Mouse (Mus musculus) WW6 (cell line): ENCODE data around the gene Ak1.

Experiments used
- DNase-seq: peaks from one replicate; pipeline ENCODE4 v3.0.0-alpha.2; 2013; ENCODE audit warnings: low read depth, low spot score

Ak1 gene

DNA sequence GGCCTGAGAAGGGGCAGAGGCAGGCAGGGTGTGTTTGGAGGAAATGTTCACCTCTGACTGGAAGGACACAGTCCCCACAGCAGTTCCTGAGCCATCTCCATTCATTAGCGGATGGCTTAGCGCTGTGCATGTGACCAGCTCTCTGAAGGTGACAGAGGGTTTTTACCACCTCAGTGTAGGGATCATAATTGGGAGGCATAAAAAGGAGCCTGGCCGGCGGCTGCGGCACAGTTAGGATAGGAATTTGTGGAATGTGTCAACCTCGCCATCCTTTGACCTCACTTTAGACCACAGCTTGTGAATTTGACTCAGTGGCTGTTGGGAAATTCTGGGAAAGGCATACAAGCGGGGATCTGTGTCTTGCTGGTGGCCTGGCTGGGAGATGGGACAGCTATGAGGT is 32.2 kb downstream of the Ak1 start:
- no peak for DNase-seq

DNA sequence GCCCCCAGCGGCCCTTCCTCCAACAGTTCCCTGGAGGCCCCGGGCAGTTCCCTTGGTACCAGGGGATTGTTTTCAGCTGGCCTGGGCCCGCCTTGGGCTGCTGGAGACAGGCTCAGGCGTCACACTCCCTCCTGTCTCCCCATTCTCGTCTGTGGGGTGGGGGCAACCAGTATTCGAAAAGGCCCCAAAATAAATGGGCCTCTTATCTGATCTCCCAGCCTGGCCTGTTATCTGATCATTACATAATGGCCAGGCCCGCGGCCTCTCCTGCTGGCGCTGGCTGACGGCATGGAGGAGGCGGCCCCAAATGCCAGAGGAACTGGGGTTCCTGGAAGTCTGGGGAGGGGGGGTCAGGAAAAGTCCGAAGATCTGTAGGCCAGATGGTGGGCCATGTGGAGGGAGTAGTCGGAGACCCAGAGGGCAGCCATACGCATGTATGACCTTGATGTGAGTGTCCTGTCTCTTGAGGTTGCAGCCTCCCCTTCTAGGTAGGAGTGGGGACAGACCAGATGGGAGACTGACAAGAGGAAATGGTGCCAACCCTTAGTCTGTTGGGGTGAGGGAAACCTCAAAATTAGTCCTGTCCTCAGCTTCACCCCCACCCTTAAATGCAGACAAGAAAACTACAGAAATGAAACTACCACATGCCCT is 33.3 kb downstream of the Ak1 start:
- no peak for DNase-seq

DNA sequence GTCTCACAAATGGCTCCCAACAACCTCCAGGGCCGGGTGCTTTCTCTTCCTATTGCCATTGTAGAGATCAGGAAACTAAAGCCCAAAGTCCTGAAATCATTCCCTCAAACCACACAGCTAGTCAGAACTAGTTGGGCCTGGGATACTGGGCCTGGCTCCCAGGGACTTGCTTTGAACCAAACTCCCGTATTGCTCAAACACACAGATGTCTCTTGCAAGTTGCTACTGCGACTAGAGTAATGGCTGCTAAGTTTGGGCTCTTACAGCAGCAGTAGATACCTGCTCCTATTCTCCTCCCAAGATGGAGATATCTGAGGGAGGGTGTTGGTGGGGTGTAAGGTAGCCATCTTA is 33.8 kb downstream of the Ak1 start:
- no peak for DNase-seq

GRCm38 (mm10) chr2:32655826-32656225 is 34.3 kb downstream of the Ak1 start:
- no peak for DNase-seq

GRCm38 (mm10) chr2:32658873-32659272 is 37.3 kb downstream of the Ak1 start:
- DNase-seq = no peak

DNA sequence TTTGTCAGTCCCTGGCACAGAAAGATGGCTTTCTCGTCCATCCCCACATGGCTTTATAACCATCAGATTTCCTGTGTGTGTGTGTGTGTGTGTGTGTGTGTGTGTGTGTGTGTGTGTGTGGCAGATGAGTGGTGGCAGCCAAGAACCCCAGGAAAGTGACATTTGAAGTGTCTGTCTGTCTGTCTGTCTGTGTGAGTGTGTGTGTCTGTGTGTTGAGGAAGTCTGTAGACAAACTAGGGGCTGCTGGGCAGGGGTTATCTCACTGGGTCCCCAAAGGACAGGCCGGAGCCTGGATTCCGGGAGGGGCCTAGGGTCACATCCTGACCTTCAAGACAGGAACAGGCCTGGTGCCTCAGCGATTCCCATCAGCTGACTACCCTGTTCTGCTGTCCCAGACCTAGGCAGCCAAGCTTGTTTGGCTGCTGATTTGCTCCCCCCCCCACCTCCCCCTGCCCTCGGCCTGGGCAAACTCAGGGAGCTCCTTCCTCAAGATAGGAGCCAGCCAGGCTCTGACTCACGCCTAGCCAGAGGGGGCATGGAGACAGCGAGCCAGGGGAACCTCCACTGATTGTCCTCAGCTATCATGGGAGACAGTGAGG is 40.0 kb downstream of the Ak1 start:
- DNase-seq = no peak

DNA sequence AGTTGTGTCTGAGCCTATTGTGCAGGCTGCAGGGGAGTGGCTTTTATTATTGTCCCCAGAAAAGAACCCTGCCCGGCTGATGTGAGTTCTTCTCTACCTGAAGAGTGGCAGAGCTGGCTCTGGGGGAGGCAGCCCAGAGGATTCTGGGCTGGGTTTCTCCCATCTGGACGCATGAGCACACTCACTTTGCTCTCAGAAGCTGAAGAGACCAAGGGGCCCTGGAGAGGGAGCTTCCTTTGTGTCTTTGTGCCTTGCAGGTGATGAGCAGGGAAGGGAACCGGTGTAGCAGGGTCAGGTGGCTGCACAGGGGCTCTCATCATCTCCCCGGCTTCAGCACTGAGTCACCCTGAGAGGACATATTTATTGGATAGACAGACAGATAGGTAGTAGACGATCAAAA is 40.7 kb downstream of the Ak1 start:
- no peak for DNase-seq

DNA sequence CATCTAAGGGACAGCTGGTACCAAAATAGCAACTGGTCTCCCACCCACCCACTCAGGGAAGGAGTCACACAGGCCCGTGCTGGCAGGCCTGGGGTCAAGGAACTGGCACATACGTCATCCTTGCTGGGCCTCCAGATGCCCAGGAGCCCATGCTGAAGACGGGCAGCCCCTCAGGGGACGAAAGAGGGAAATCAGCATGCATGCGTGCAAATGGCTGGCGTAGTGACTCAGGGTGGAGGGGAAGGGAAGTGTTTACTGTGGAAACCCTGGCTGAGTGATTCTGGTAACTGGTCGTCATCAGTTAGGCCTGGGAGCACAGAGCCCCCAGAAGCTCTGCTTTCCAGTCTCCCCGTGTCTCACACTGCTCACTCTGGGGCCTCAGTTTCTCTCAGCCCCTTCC is 43.8 kb downstream of the Ak1 start:
- no peak for DNase-seq

DNA sequence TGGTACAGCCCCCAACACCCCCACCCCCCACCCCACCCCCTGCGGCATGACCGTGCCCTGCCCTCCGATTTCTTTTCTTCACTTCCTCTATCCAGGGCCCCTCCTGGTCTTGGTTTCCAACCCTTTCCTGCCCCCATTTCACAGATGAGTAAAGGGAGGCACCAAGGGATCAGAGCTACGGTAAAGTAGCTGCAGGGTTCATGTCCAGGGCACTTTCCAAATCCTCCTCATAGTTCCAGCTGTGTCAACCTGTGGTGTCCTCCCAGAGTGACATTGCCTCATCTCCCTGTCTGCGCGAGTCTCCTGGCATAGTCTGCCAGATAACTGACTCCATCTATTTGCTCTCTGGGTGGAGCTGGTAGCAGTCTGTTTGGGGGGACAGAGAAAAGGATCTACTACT is 44.3 kb downstream of the Ak1 start:
- DNase-seq = no peak

GRCm38 (mm10) chr2:32667775-32668174 is 46.2 kb downstream of the Ak1 start:
- DNase-seq = no peak

DNA sequence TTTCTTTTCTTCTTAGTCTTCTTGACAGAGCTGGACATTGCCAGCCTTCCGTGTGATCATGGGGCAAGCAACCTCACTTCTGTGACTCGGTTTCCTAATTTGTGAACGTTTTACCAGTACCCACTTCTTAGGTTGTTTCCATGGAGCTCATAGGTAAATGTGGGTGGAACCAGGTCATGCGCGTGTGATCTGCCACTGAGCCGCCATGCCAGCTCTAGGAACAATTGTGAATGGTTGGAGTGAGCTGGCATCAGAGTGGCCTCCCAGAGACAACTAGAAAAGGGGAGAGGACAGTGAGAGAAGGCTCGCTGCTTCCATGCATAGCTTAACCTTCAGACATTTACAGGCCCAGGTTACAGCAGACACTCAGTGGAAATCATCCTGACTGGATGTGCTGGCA is 46.6 kb downstream of the Ak1 start:
- no peak for DNase-seq

GRCm38 (mm10) chr2:32669876-32670275 is 48.3 kb downstream of the Ak1 start:
- no peak for DNase-seq

GRCm38 (mm10) chr2:32671147-32671546 is 49.6 kb downstream of the Ak1 start:
- DNase-seq = no peak

- DNase-seq = no peak
Observed at GRCm38 (mm10) chr2:32671907-32672595, 50.5 kb downstream of the Ak1 start.

DNA sequence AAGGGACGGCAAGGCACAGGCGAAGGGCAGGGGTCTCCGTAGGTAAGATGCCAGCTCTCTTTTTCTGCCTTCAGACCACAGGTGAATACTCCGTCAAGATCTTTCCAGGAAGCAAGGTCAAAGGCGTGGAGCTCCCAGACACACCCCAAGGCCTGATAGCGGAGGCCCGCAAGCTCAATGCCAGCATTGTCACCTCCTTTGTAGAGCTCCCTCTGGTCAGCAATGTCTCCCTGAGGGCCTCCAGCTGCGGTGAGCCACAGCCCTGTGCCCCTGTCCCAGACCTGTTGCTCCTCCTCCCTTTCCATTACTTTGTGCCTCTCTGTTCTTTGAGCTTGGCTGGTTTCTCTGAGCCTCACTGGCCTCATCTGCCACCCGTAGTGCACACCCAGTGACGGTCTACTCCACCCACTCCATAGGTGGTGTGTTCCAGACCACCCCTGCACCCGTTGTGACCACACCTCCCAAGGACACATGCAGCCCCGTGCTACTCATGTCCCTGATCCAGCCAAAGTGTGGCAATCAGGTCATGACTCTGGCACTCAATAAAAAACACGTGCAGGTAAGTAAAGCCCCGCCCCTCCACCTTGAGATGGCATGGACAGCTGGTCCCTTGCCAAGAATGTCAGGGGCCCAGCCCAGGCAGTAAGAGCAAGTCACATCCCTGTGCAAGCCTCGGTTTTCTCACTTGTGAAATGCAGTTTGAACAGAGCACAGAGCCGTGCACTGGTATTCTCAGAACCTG is 51.8 kb downstream of the Ak1 start:
- no peak for DNase-seq

- DNase-seq = no peak
Observed at GRCm38 (mm10) chr2:32676821-32677220, 55.3 kb downstream of the Ak1 start.

DNA sequence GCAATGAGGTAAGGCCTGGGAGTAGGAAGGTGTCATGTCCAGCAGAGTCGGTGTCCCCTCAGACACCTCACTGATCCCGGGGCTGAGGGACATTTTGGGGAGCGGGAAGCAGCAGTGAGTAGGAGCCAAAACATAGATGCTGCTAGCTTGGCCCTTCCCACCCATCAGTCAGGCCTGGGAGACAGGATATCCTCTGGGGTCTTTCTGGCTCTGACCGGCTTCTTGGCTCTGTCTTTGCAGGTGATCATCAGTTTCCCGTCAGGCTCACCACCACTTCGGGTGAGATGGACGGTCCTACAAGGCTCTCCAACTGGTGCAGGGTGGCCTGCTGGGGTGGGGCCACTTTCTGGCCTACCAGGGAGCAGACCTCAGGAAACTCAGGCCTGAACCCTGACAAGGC is 56.1 kb downstream of the Ak1 start:
- DNase-seq = no peak

GRCm38 (mm10) chr2:32680051-32680451 is 58.5 kb downstream of the Ak1 start:
- DNase-seq = no peak

DNA sequence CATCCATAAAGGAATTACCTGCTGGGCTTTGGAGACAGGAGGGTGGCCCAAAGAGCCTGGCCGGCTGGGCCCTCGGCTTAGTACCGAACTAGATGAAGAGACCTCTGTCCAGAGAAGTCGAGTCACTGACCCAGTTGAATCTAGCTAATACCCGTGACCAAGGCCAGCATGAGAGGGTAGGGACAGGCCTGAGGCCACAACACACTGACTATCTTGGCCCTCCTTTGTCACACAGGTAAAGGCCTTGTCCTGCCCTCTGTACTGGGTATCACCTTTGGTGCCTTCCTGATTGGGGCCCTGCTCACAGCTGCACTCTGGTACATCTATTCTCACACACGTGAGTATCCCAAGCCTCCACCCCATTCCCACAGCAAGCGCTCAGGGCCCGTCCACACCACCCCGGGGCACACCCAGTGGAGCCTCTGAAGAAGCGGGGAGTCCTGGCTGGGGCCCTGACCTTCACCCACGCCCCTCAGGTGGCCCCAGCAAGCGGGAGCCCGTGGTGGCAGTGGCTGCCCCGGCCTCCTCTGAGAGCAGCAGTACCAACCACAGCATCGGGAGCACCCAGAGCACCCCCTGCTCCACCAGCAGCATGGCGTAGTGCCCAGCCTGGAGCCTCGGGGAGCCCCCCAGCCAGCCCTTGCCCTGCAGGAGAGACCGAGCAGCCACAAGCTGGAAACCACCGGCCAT is 59.5 kb downstream of the Ak1 start:
- no peak for DNase-seq

- DNase-seq = no peak
Observed at GRCm38 (mm10) chr2:32681754-32682153, 60.2 kb downstream of the Ak1 start.

GRCm38 (mm10) chr2:32682721-32683417 is 61.3 kb downstream of the Ak1 start:
- DNase-seq = no peak
